In the genomic region with DNA sequence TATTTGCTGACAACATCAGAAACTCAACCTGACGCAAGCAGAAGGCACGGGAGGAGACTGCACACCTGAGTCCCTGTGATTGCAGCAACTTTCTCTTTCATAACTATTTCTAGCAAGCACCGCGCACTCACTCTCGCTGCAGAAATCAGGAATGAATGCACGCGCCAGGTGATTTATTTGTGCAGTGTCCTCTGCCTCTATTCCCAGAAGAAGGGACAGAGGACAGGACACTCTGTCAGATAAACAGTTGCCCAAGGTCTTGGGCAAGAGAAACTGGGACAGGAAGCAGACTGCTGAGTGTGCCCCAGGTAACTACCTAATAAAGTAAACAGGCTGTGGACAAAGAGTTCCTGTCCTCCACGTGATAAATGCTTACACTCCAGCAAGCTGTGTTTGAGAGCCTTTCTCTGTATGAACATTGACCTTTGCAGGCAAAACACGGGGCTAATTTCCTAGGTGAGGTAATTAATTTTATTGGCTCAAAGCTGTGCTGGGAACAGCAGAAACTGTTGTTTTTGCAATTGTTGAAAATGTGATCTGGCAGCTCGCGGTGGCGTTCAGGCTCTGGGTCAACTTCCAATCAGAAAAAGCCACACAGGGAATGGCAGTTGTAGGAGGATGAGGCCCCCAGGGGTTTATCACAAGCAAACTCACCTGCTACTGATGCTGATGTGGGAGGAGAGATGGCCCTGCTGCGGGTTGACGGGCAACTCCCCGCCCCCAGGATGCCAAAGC, we compare ENCODE assay signal across 12 mouse cellular contexts. TPM values are rescaled to one million over a fixed set of nuclear protein-coding genes. Genes with fewer than 3 reads are reported as not detected.
A peak's percentile ranks its signal among the peaks of the same experiment; 100 is the strongest.
DNase-seq lines count a peak whose midpoint lies in the region; ATAC-seq and TF ChIP-seq lines count a peak whose summit lies in the region.
"Had no signal": no experiment of that assay in that cellular context is flagged by ENCODE, and none has a peak within 500 bp of the region (broad histone marks: within the 10 kb centered on the region; RNA-seq: fewer than 3 reads in every experiment).

No protein-coding gene starts in this region.

- WGBS in hindbrain, embryonic 12.5 days, result 62% methylated on average over 15 of the region's 15 CpGs

- H3K27me3 ChIP-seq in hindbrain, embryonic 12.5 days, result no peaks in the 10 kb centered on the region
- H3K27me3 ChIP-seq: heart, embryonic 15.5 days had no signal

- no peak overlapping the region for H3K27ac ChIP-seq in left cerebral cortex, adult 2 months
- H3K27ac ChIP-seq in hindbrain, embryonic 12.5 days, result no peak overlapping the region
- H3K27ac ChIP-seq: heart, embryonic 15.5 days had no signal

- peak; percentile 13 to 30 for DNase-seq in cerebellum, adult 18-20 months
- DNase-seq in forelimb bud, embryonic 11.5 days (ENCODE audit: low read depth, low spot score), result peak; percentile 38
- peak; percentile 72 to 94 for DNase-seq in kidney, postnatal 36 days
- no peak for DNase-seq in left cerebral cortex, adult 2 months (ENCODE audit: extremely low spot score in 1 of 2, low spot score in 2 of 2)
- DNase-seq in heart, adult 8-10 months (ENCODE audit: low spot score), result no peak
- DNase-seq: spleen, adult 18-20 months had no signal

- H3K4me2 ChIP-seq in hindbrain, embryonic 12.5 days (replicated peaks), result no peak overlapping the region
- H3K4me2 ChIP-seq: heart, embryonic 15.5 days had no signal

- intact Hi-C loops in left cerebral cortex, adult 2 months (cut with DNase I), result no loop called here

- no peak overlapping the region for H3K9ac ChIP-seq in hindbrain, embryonic 12.5 days
- H3K9ac ChIP-seq: heart, embryonic 15.5 days had no signal

- no peak for TF ChIP-seq CTCF in left cerebral cortex, adult 2 months (IDR thresholded peaks at IDR 0.05)

- 0 out of 2 replicates have a peak, but pooled peaks cover 7% of the 10 kb centered on the region for H3K9me3 ChIP-seq in hindbrain, embryonic 12.5 days (replicated peaks)
- H3K9me3 ChIP-seq: heart, embryonic 15.5 days had no signal

- H3K36me3 ChIP-seq in hindbrain, embryonic 12.5 days, result no peaks in the 10 kb centered on the region
- H3K36me3 ChIP-seq: heart, embryonic 15.5 days had no signal

- ATAC-seq in cerebellum, adult (ENCODE audit: insufficient number of reproducible peaks, low FRiP score, low TSS enrichment), result no peak
- 0 out of 2 replicates have a peak, but pooled peaks have one; percentile 11 for ATAC-seq in megakaryocyte progenitor cell, adult 5-6 weeks (replicated peaks; ENCODE audit: poor library complexity)
- no peak for ATAC-seq in hindbrain, embryonic 12.5 days (ENCODE audit: low FRiP score)

- no peak overlapping the region for H3K4me3 ChIP-seq in left cerebral cortex, adult 2 months
- no peak overlapping the region for H3K4me3 ChIP-seq in hindbrain, embryonic 12.5 days
- H3K4me3 ChIP-seq: heart, embryonic 15.5 days; myocyte had no signal

- H3K4me1 ChIP-seq in hindbrain, embryonic 12.5 days, result peaks cover 16% of the 10 kb centered on the region

RNA-seq across cellular contexts. Expression of gene Slc45a1, which starts 33.2 kb away (rescaled TPM):
- total RNA-seq in megakaryocyte progenitor cell, adult 5-6 weeks (2015), result not detected in 2 replicates
- total RNA-seq in megakaryocyte progenitor cell, adult 5-6 weeks (2017), result not detected in 2 replicates
- 10 to 100 TPM; 44.4 to 49.0 TPM for total RNA-seq in left cerebral cortex, adult 2 months (2021)
- 12.4 and 14.1 TPM in 2 replicates for polyA plus RNA-seq in hindbrain, embryonic 12.5 days (2016; fragmentation: Nextera tagmentation; extraction: Ambion mirVana)
- total RNA-seq in heart, adult 8-10 months (2022), result not detected
- total RNA-seq: common myeloid progenitor, adult 5-6 weeks had no signal
- polyA plus RNA-seq: heart, embryonic 15.5 days; myocyte had no signal

Comparison
In these comparisons a context has a peak if more than half of its experiments do, and no peak if none do; other contexts are left out.
1. DNase-seq: peak in cerebellum, adult 18-20 months (2 of 2), forelimb bud, embryonic 11.5 days (single experiment) and kidney, postnatal 36 days (2 of 2); none in left cerebral cortex, adult 2 months (0 of 2) and heart, adult 8-10 months (single experiment).
2. RNA of gene Slc45a1, which starts 33.2 kb away (total RNA-seq): 44.4 to 49.0 TPM in left cerebral cortex, adult 2 months; not detected in heart, adult 8-10 months and not detected in megakaryocyte progenitor cell, adult 5-6 weeks; every median in the first group is over 10 times any median in the second.